Mouse (Mus musculus): ENCODE results near the gene Dock8. TPM values are rescaled to one million over a fixed set of nuclear protein-coding genes. Genes with fewer than 3 reads are reported as not detected.

The Dock8 gene
- total RNA-seq, 1 experiment, result 0.49 TPM

DNA sequence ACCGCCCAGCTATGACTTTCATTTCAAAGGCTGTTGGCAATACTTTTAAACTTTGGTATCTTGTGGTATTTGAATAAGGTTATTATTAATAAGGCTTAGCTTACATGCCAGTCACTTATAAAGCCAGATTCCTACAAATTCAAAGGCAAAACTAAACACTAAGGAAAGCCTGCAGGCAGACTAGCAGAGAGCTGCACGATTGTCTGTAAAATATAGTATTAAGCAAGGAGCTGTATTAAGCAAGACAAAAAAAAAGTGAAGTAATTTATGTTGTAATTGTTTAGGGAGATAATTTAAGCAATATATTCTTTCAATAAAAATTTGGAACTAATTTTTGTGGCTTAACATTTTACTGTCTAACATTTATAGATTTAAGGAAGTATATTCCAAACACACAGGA lies 32.4 kb upstream of the Dock8 start:
- H3K4me1 ChIP-seq (ENCODE audit: control insufficient read depth in 2 of 2, insufficient read depth in 2 of 2, low read length in 2 of 2, poor library complexity in 1 of 2), result no peaks in the 10 kb centered on the region
- no peak overlapping the region for H3K9ac ChIP-seq (ENCODE audit: insufficient read depth, low read depth, low read length, poor library complexity, severe bottlenecking)
- in situ Hi-C loops (cut with MboI; ENCODE audit: low sequenced_read_pairs in 2 of 2, unreplicated experiment in 2 of 2), result no loop called here
- no peaks in the 10 kb centered on the region for H3K9me3 ChIP-seq (ENCODE audit: control insufficient read depth, insufficient read depth, low read depth, low read length)
- H3K4me3 ChIP-seq (ENCODE audit: insufficient read depth in 1 of 2, low read depth in 1 of 2, low read length in 2 of 2, poor library complexity in 1 of 2, severe bottlenecking in 1 of 2), result no peak overlapping the region
- H3K27ac ChIP-seq (ENCODE audit: insufficient read depth, low read depth, low read length, poor library complexity, severe bottlenecking), result no peak overlapping the region
- no peak for DNase-seq (ENCODE audit: low read depth, low spot score)
- no peaks in the 10 kb centered on the region for H3K36me3 ChIP-seq (ENCODE audit: control insufficient read depth, insufficient read depth, low read length, poor library complexity, severe bottlenecking)
- TF ChIP-seq MAFK (IDR thresholded peaks at IDR 0.05; ENCODE audit: insufficient read depth, low read depth, low read length) (no peak), CHD2 (IDR thresholded peaks at IDR 0.05; ENCODE audit: low read depth, low read length) (no peak), ZNF384 (IDR thresholded peaks at IDR 0.05; ENCODE audit: low read depth, low read length) (no peak), HCFC1 (IDR thresholded peaks at IDR 0.05; ENCODE audit: borderline replicate concordance, insufficient read depth, low read length) (no peak), ZC3H11A (IDR thresholded peaks at IDR 0.05; ENCODE audit: borderline replicate concordance, low read depth, low read length) (no peak)

- DNase-seq (ENCODE audit: low read depth, low spot score), result no peak
Observed at GRCm38 (mm10) chr19:24971307-24971706, 28.0 kb upstream of the Dock8 start.

DNA sequence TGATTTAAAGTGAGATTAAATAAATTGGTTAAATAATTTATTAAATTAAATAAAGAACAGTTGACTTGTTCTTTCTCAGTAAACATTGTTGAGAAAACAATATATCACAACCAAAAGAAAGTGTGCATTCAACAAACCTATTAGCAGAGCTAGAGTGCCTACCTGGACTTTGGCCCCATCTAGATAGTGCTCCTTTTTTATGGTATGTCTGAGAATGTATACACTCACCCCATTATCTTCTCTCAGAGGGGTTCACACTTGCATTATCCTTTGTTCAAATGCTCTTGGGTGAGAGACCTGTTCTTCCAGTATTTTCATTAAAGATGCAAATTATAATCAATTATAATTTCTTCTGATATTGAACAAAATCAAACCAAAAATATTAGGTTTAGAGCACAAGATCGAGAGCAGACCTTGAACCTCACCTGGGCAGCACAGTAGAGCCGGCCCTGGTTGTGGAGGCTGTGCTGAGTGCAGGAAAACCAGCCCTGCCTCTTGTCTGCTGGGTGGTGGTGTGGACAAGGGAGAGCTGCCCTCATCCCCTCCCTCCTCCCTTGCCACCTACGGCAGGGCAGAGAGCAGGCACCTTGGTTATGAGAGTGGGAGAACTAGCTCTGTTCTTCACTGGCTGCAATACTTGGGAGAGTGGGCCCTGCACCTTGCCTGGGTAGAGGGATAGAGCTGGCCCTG lies 26.5 kb upstream of the Dock8 start:
- in situ Hi-C loops (cut with MboI; ENCODE audit: low sequenced_read_pairs in 2 of 2, unreplicated experiment in 2 of 2), result no loop called here
- H3K27ac ChIP-seq (ENCODE audit: insufficient read depth, low read depth, low read length, poor library complexity, severe bottlenecking), result no peak overlapping the region
- H3K4me1 ChIP-seq (ENCODE audit: control insufficient read depth in 2 of 2, insufficient read depth in 2 of 2, low read length in 2 of 2, poor library complexity in 1 of 2), result no peaks in the 10 kb centered on the region
- H3K9ac ChIP-seq (ENCODE audit: insufficient read depth, low read depth, low read length, poor library complexity, severe bottlenecking), result no peak overlapping the region
- no peak for DNase-seq (ENCODE audit: low read depth, low spot score)
- no peaks in the 10 kb centered on the region for H3K36me3 ChIP-seq (ENCODE audit: control insufficient read depth, insufficient read depth, low read length, poor library complexity, severe bottlenecking)
- H3K4me3 ChIP-seq (ENCODE audit: insufficient read depth in 1 of 2, low read depth in 1 of 2, low read length in 2 of 2, poor library complexity in 1 of 2, severe bottlenecking in 1 of 2), result no peak overlapping the region
- TF ChIP-seq MAFK (IDR thresholded peaks at IDR 0.05; ENCODE audit: insufficient read depth, low read depth, low read length), result no peak
- no peak for TF ChIP-seq HCFC1 (IDR thresholded peaks at IDR 0.05; ENCODE audit: borderline replicate concordance, insufficient read depth, low read length)
- no peak for TF ChIP-seq ZC3H11A (IDR thresholded peaks at IDR 0.05; ENCODE audit: borderline replicate concordance, low read depth, low read length)
- TF ChIP-seq CHD2 (IDR thresholded peaks at IDR 0.05; ENCODE audit: low read depth, low read length), result no peak
- TF ChIP-seq ZNF384 (IDR thresholded peaks at IDR 0.05; ENCODE audit: low read depth, low read length), result no peak
- H3K9me3 ChIP-seq (ENCODE audit: control insufficient read depth, insufficient read depth, low read depth, low read length), result no peaks in the 10 kb centered on the region

More at GRCm38 (mm10) chr19:24971307-24971706, 28.0 kb upstream of the Dock8 start:
- in situ Hi-C loops (cut with MboI; ENCODE audit: low sequenced_read_pairs in 2 of 2, unreplicated experiment in 2 of 2), result no loop called here
- Histone ChIP-seq H3K36me3 (ENCODE audit: control insufficient read depth, insufficient read depth, low read length, poor library complexity, severe bottlenecking) (no peaks in the 10 kb centered on the region), H3K9ac (ENCODE audit: insufficient read depth, low read depth, low read length, poor library complexity, severe bottlenecking) (no peak overlapping the region), H3K4me3 (ENCODE audit: insufficient read depth in 1 of 2, low read depth in 1 of 2, low read length in 2 of 2, poor library complexity in 1 of 2, severe bottlenecking in 1 of 2) (no peak overlapping the region), H3K4me1 (ENCODE audit: control insufficient read depth in 2 of 2, insufficient read depth in 2 of 2, low read length in 2 of 2, poor library complexity in 1 of 2) (no peaks in the 10 kb centered on the region), H3K27ac (ENCODE audit: insufficient read depth, low read depth, low read length, poor library complexity, severe bottlenecking) (no peak overlapping the region), H3K9me3 (ENCODE audit: control insufficient read depth, insufficient read depth, low read depth, low read length) (no peaks in the 10 kb centered on the region)
- TF ChIP-seq MAFK (IDR thresholded peaks at IDR 0.05; ENCODE audit: insufficient read depth, low read depth, low read length) (no peak), CHD2 (IDR thresholded peaks at IDR 0.05; ENCODE audit: low read depth, low read length) (no peak), ZC3H11A (IDR thresholded peaks at IDR 0.05; ENCODE audit: borderline replicate concordance, low read depth, low read length) (no peak), ZNF384 (IDR thresholded peaks at IDR 0.05; ENCODE audit: low read depth, low read length) (no peak), HCFC1 (IDR thresholded peaks at IDR 0.05; ENCODE audit: borderline replicate concordance, insufficient read depth, low read length) (no peak)

GRCm38 (mm10) chr19:24977991-24978390 lies 21.3 kb upstream of the Dock8 start:
- Histone ChIP-seq H3K9me3 (ENCODE audit: control insufficient read depth, insufficient read depth, low read depth, low read length) (no peaks in the 10 kb centered on the region), H3K4me1 (ENCODE audit: control insufficient read depth in 2 of 2, insufficient read depth in 2 of 2, low read length in 2 of 2, poor library complexity in 1 of 2) (peaks cover 0 to 5% of the 10 kb centered on the region in 2 experiments; a peak in 1 of 4 replicates), H3K9ac (ENCODE audit: insufficient read depth, low read depth, low read length, poor library complexity, severe bottlenecking) (no peak overlapping the region), H3K36me3 (ENCODE audit: control insufficient read depth, insufficient read depth, low read length, poor library complexity, severe bottlenecking) (no peaks in the 10 kb centered on the region), H3K4me3 (ENCODE audit: insufficient read depth in 1 of 2, low read depth in 1 of 2, low read length in 2 of 2, poor library complexity in 1 of 2, severe bottlenecking in 1 of 2) (no peak overlapping the region), H3K27ac (ENCODE audit: insufficient read depth, low read depth, low read length, poor library complexity, severe bottlenecking) (no peak overlapping the region)
- no peak for DNase-seq (ENCODE audit: low read depth, low spot score)
- in situ Hi-C loops (cut with MboI; ENCODE audit: low sequenced_read_pairs in 2 of 2, unreplicated experiment in 2 of 2), result no loop called here
- no peak for TF ChIP-seq HCFC1 (IDR thresholded peaks at IDR 0.05; ENCODE audit: borderline replicate concordance, insufficient read depth, low read length)
- no peak for TF ChIP-seq ZC3H11A (IDR thresholded peaks at IDR 0.05; ENCODE audit: borderline replicate concordance, low read depth, low read length)

Data from ES-E14 (cell line).